17 mouse cellular contexts compared by ENCODE assay signal in genomic region chr5:73728651-73729050, GRCm38 (mm10).
DNase-seq lines count a peak whose midpoint lies in the region; ATAC-seq and TF ChIP-seq lines count a peak whose summit lies in the region.
"Had no signal": no experiment of that assay in that cellular context is flagged by ENCODE, and none has a peak within 500 bp of the region (broad histone marks: within the 10 kb centered on the region; RNA-seq: fewer than 3 reads in every experiment).

No protein-coding gene starts in this region.

- no peaks in the 10 kb centered on the region for H3K9me3 ChIP-seq in hindbrain, postnatal 0 days (ENCODE audit: low read length)
- H3K9me3 ChIP-seq in hindbrain, embryonic 12.5 days (replicated peaks), result no peaks in the 10 kb centered on the region
- H3K9me3 ChIP-seq in forebrain, embryonic 11.5 days (ENCODE audit: control insufficient read depth, low read length), result no peaks in the 10 kb centered on the region
- H3K9me3 ChIP-seq: forebrain, embryonic 10.5 days; limb, embryonic 12.5 days; liver, embryonic 12.5 days; lung, embryonic 15.5 days; stomach, embryonic 15.5 days had no signal

- H3K4me1 ChIP-seq in hindbrain, postnatal 0 days (ENCODE audit: insufficient read depth, low read length), result no peaks in the 10 kb centered on the region; the same call in 1 of the 2 replicates
- 0 out of 2 replicates have a peak, but pooled peaks cover 2% of the 10 kb centered on the region for H3K4me1 ChIP-seq in hindbrain, embryonic 12.5 days
- no peaks in the 10 kb centered on the region for H3K4me1 ChIP-seq in forebrain, embryonic 11.5 days (replicated peaks; ENCODE audit: control insufficient read depth, insufficient read depth, low read length)
- H3K4me1 ChIP-seq: liver, embryonic 12.5 days; stomach, embryonic 15.5 days had no signal

- H3K27ac ChIP-seq in hindbrain, postnatal 0 days, result no peak overlapping the region
- H3K27ac ChIP-seq in hindbrain, embryonic 12.5 days, result no peak overlapping the region
- no peak overlapping the region for H3K27ac ChIP-seq in forebrain, embryonic 11.5 days (ENCODE audit: low read depth, low read length)
- H3K27ac ChIP-seq: forebrain, embryonic 10.5 days; limb, embryonic 12.5 days; liver, embryonic 12.5 days; lung, embryonic 15.5 days; stomach, embryonic 15.5 days had no signal

- no peaks in the 10 kb centered on the region for H3K27me3 ChIP-seq in hindbrain, postnatal 0 days (ENCODE audit: insufficient read depth, low read length)
- H3K27me3 ChIP-seq in hindbrain, embryonic 12.5 days, result no peaks in the 10 kb centered on the region
- no peaks in the 10 kb centered on the region for H3K27me3 ChIP-seq in forebrain, embryonic 11.5 days (ENCODE audit: control insufficient read depth, insufficient read depth, low read length)
- H3K27me3 ChIP-seq: limb, embryonic 12.5 days; liver, embryonic 12.5 days; stomach, embryonic 15.5 days had no signal

- TF ChIP-seq CTCF in hindbrain, postnatal 0 days (IDR thresholded peaks at IDR 0.05; ENCODE audit: low read depth), result no peak

- no peak for ATAC-seq in hindbrain, postnatal 0 days
- ATAC-seq in hindbrain, embryonic 12.5 days (ENCODE audit: low FRiP score), result no peak
- no peak for ATAC-seq in forebrain, embryonic 11.5 days (replicated peaks; ENCODE audit: low FRiP score)
- ATAC-seq: liver, embryonic 12.5 days had no signal

- 65% methylated on average over 7 of the region's 7 CpGs for WGBS in hindbrain, postnatal 0 days
- WGBS in hindbrain, embryonic 12.5 days, result 85% methylated on average over 7 of the region's 7 CpGs
- 85% methylated on average over 7 of the region's 7 CpGs for WGBS in forebrain, embryonic 11.5 days

- H3K4me3 ChIP-seq in hindbrain, postnatal 0 days (ENCODE audit: low read length), result no peak overlapping the region
- H3K4me3 ChIP-seq in hindbrain, embryonic 12.5 days, result no peak overlapping the region
- H3K4me3 ChIP-seq in forebrain, embryonic 11.5 days (ENCODE audit: low read depth, low read length), result no peak overlapping the region
- H3K4me3 ChIP-seq: forebrain, embryonic 10.5 days; limb, embryonic 12.5 days; liver, embryonic 12.5 days; lung, embryonic 15.5 days; stomach, embryonic 15.5 days had no signal

- H3K36me3 ChIP-seq in hindbrain, postnatal 0 days (ENCODE audit: insufficient read depth, low read length), result no peaks in the 10 kb centered on the region
- no peaks in the 10 kb centered on the region for H3K36me3 ChIP-seq in hindbrain, embryonic 12.5 days
- no peaks in the 10 kb centered on the region for H3K36me3 ChIP-seq in forebrain, embryonic 11.5 days (ENCODE audit: control insufficient read depth, insufficient read depth, low read length)
- H3K36me3 ChIP-seq: forebrain, embryonic 10.5 days; limb, embryonic 12.5 days; liver, embryonic 12.5 days; lung, embryonic 15.5 days; stomach, embryonic 15.5 days had no signal

- peak; percentile 90 for DNase-seq in heart, adult 11 months
- DNase-seq in heart, postnatal 36 days, result no peak
- peak; percentile 17 for DNase-seq in hindbrain, postnatal 0 days (ENCODE audit: low spot score)
- DNase-seq in lung, postnatal 25 days (ENCODE audit: low spot score), result peak; percentile 13
- no peak for DNase-seq in lung, postnatal 4 days
- DNase-seq in forebrain, embryonic 11.5 days (ENCODE audit: low spot score), result no peak
- DNase-seq: B cell, adult 2 months; cerebellum, adult 2 months; embryo, embryonic 11 days; thymus, adult 18-20 months; thymus, postnatal 4 days had no signal

- H3K9ac ChIP-seq in hindbrain, postnatal 0 days (replicated peaks; ENCODE audit: low read length), result no peak overlapping the region
- no peak overlapping the region for H3K9ac ChIP-seq in hindbrain, embryonic 12.5 days
- no peak overlapping the region for H3K9ac ChIP-seq in forebrain, embryonic 11.5 days (ENCODE audit: low read length)
- H3K9ac ChIP-seq: limb, embryonic 12.5 days; liver, embryonic 12.5 days; lung, embryonic 15.5 days; stomach, embryonic 15.5 days had no signal

- no peak overlapping the region for H3K4me2 ChIP-seq in hindbrain, postnatal 0 days (ENCODE audit: low read depth, low read length)
- no peak overlapping the region for H3K4me2 ChIP-seq in hindbrain, embryonic 12.5 days (replicated peaks)
- H3K4me2 ChIP-seq in forebrain, embryonic 11.5 days (ENCODE audit: low read depth, low read length, severe bottlenecking), result no peak overlapping the region
- H3K4me2 ChIP-seq: limb, embryonic 12.5 days; liver, embryonic 12.5 days; lung, embryonic 15.5 days; stomach, embryonic 15.5 days had no signal

- intact Hi-C loops in heart, postnatal 36 days (cut with DNase I), result no loop called here

Comparison
In these comparisons a context has a peak if more than half of its experiments do, and no peak if none do; other contexts are left out.
1. DNase-seq: peak in heart, adult 11 months (single experiment), hindbrain, postnatal 0 days (single experiment) and lung, postnatal 25 days (single experiment); none in heart, postnatal 36 days (0 of 2), lung, postnatal 4 days (0 of 2) and forebrain, embryonic 11.5 days (single experiment).